Mouse (Mus musculus) lung, embryonic 15.5 days (tissue): ENCODE data around the gene Suz12. TPM values are rescaled to one million over a fixed set of nuclear protein-coding genes. Genes with fewer than 3 reads are reported as not detected.
A peak's percentile ranks its signal among the peaks of the same experiment; 100 is the strongest.
"Not testable (repeated sequence)": the region's sequence is repeated elsewhere in the genome, so short reads cannot be mapped to it uniquely, and the experiment has no call there.

Experiments
- ATAC-seq: fragments of 200-750 bp; cut with Nextera tagmentation; 2 replicates; pipeline ENCODE4 v1.8.0; 2017; ENCODE audit warnings: moderate number of reproducible peaks, borderline replicate concordance; ENCODE audit not compliant: low FRiP score, low TSS enrichment; ENCODE audit errors: extremely low read depth
- H3K27ac ChIP-seq: fragments of 300-500 bp; sonication (generic); 2 replicates; pipeline ENCODE4 v1.5.1; 2015; ENCODE audit warnings: moderate library complexity, mild to moderate bottlenecking, inconsistent platforms
- H3K27me3 ChIP-seq: fragments of 300-500 bp; sonication (generic); 2 replicates; pipeline ENCODE4 v1.6.1; 2015; ENCODE audit warnings: inconsistent platforms
- H3K36me3 ChIP-seq: fragments of 300-500 bp; sonication (generic); 2 replicates; pipeline ENCODE4 v1.6.1; 2015; ENCODE audit warnings: inconsistent platforms
- H3K4me1 ChIP-seq: fragments of 300-500 bp; sonication (generic); 2 replicates; pipeline ENCODE4 v1.6.1; 2015; ENCODE audit warnings: inconsistent platforms
- H3K4me2 ChIP-seq: fragments of 300-500 bp; sonication (generic); 2 replicates; pipeline ENCODE4 v1.6.1; 2015; ENCODE audit warnings: inconsistent platforms, mild to moderate bottlenecking, moderate library complexity
- H3K4me3 ChIP-seq: fragments of 300-500 bp; sonication (generic); 2 replicates; pipeline ENCODE4 v1.5.1; 2015; ENCODE audit warnings: mild to moderate bottlenecking, inconsistent platforms
- H3K9ac ChIP-seq: fragments of 300-500 bp; sonication (generic); 2 replicates; pipeline ENCODE4 v1.6.1; 2015; ENCODE audit warnings: inconsistent platforms
- H3K9me3 ChIP-seq: fragments of 300-500 bp; sonication (generic); 2 replicates; pipeline ENCODE4 v1.6.1; 2016; ENCODE audit warnings: inconsistent platforms
- WGBS: fragments of 180-500 bp; shearing (Covaris S2); methylation state at CpG from one replicate; pipeline ENCODE4 v1.1.7; 2015; 5-methylcytosine and 5-hydroxymethylcytosine counted together
- polyA plus RNA-seq: library from polyadenylated mRNA; unstranded; fragments of >200 nt; fragmentation: Nextera tagmentation; extraction: Ambion mirVana; gene quantifications from 2 replicates; pipeline ENCODE4 v1.2.1, GENCODE M21; 2015

Gene Suz12
- polyA plus RNA-seq, 1 experiment from 2014 or later: 20.5 TPM

GRCm38 (mm10) chr11:79973626-79974476 lies 19.1 kb upstream of the Suz12 start:
- ATAC-seq: peak; percentile 39
- Histone ChIP-seq H3K27ac (no peak overlapping the region), H3K36me3 (no peaks in the 10 kb centered on the region), H3K4me3 (peak overlapping the region; percentile 45), H3K9me3 (no peaks in the 10 kb centered on the region), H3K4me2 (peak overlapping the region; percentile 90), H3K4me1 (peaks cover 13% of the 10 kb centered on the region), H3K27me3 (peaks cover 33% of the 10 kb centered on the region), H3K9ac (peak overlapping the region; percentile 48)
- WGBS: under 1% methylated on average over 41 of the region's 41 CpGs

GRCm38 (mm10) chr11:79975377-79975776 lies 17.5 kb upstream of the Suz12 start:
- 78% methylated on average over 2 of the region's 2 CpGs for WGBS
- no peak for ATAC-seq

GRCm38 (mm10) chr11:79976222-79976621 lies 16.7 kb upstream of the Suz12 start:
- ATAC-seq: no peak
- 97% methylated on average over 1 of the region's 1 CpGs for WGBS
- Histone ChIP-seq H3K4me2 (no peak overlapping the region), H3K9ac (no peak overlapping the region), H3K27ac (no peak overlapping the region), H3K27me3 (peaks cover 33% of the 10 kb centered on the region), H3K9me3 (no peaks in the 10 kb centered on the region), H3K36me3 (no peaks in the 10 kb centered on the region), H3K4me1 (peaks cover 13% of the 10 kb centered on the region), H3K4me3 (no peak overlapping the region)

More at GRCm38 (mm10) chr11:79975377-79975776, 17.5 kb upstream of the Suz12 start:
- Histone ChIP-seq H3K4me1 (peaks cover 13% of the 10 kb centered on the region), H3K36me3 (no peaks in the 10 kb centered on the region), H3K27me3 (peaks cover 33% of the 10 kb centered on the region), H3K9me3 (no peaks in the 10 kb centered on the region), H3K27ac (no peak overlapping the region), H3K9ac (no peak overlapping the region), H3K4me2 (no peak overlapping the region), H3K4me3 (no peak overlapping the region)

- H3K9ac ChIP-seq, H3K27ac ChIP-seq, H3K4me3 ChIP-seq, H3K36me3 ChIP-seq, H3K4me2 ChIP-seq, H3K9me3 ChIP-seq, ATAC-seq: not testable (repeated sequence)
- H3K4me1 ChIP-seq: peaks cover 13% of the 10 kb centered on the region
- H3K27me3 ChIP-seq: peaks cover 33% of the 10 kb centered on the region
- 85% methylated on average over 6 of the region's 6 CpGs for WGBS
These were observed 16.3 kb upstream of the Suz12 start for GRCm38 (mm10) chr11:79976645-79977044.

GRCm38 (mm10) chr11:79977061-79977460 lies 15.8 kb upstream of the Suz12 start:
- not testable (repeated sequence) for ATAC-seq, H3K4me2 ChIP-seq
- 92% methylated on average over 14 of the region's 14 CpGs for WGBS

GRCm38 (mm10) chr11:79977747-79978146 lies 15.2 kb upstream of the Suz12 start:
- peaks cover 13% of the 10 kb centered on the region for H3K4me1 ChIP-seq
- not testable (repeated sequence) for H3K4me3 ChIP-seq, H3K9me3 ChIP-seq, H3K27ac ChIP-seq, H3K9ac ChIP-seq, ATAC-seq, H3K4me2 ChIP-seq, H3K36me3 ChIP-seq
- WGBS: 84% methylated on average over 4 of the region's 4 CpGs
- peaks cover 27% of the 10 kb centered on the region for H3K27me3 ChIP-seq

More at GRCm38 (mm10) chr11:79977061-79977460, 15.8 kb upstream of the Suz12 start:
- Histone ChIP-seq H3K27me3 (peaks cover 33% of the 10 kb centered on the region), H3K4me1 (peaks cover 13% of the 10 kb centered on the region)
- H3K9me3 ChIP-seq, H3K9ac ChIP-seq, H3K4me3 ChIP-seq, H3K36me3 ChIP-seq, H3K27ac ChIP-seq: not testable (repeated sequence)

GRCm38 (mm10) chr11:79986886-79987285 lies 6.0 kb upstream of the Suz12 start:
- H3K9me3 ChIP-seq: no peaks in the 10 kb centered on the region
- H3K4me1 ChIP-seq: no peaks in the 10 kb centered on the region
- H3K36me3 ChIP-seq: no peaks in the 10 kb centered on the region
- H3K9ac ChIP-seq: no peak overlapping the region
- H3K4me3 ChIP-seq: no peak overlapping the region
- ATAC-seq: no peak
- no peak overlapping the region for H3K4me2 ChIP-seq
- WGBS: 70% methylated on average over 4 of the region's 4 CpGs
- no peak overlapping the region for H3K27ac ChIP-seq
- no peaks in the 10 kb centered on the region for H3K27me3 ChIP-seq

- no peaks in the 10 kb centered on the region for H3K4me1 ChIP-seq
- H3K36me3 ChIP-seq: no peaks in the 10 kb centered on the region
- no peak for ATAC-seq
- no peak overlapping the region for H3K4me2 ChIP-seq
- H3K4me3 ChIP-seq: no peak overlapping the region
- 83% methylated on average over 3 of the region's 3 CpGs for WGBS
- H3K9me3 ChIP-seq: no peaks in the 10 kb centered on the region
- H3K9ac ChIP-seq: no peak overlapping the region
- H3K27me3 ChIP-seq: no peaks in the 10 kb centered on the region
- no peak overlapping the region for H3K27ac ChIP-seq
These were observed 5.0 kb upstream of the Suz12 start for GRCm38 (mm10) chr11:79987896-79988295.

GRCm38 (mm10) chr11:79990120-79990519 lies 2.8 kb upstream of the Suz12 start:
- H3K4me3 ChIP-seq: no peak overlapping the region
- no peak overlapping the region for H3K27ac ChIP-seq
- no peak overlapping the region for H3K9ac ChIP-seq
- H3K4me1 ChIP-seq: peaks cover under 1% of the 10 kb centered on the region
- no peaks in the 10 kb centered on the region for H3K27me3 ChIP-seq
- no peak for ATAC-seq
- H3K4me2 ChIP-seq: no peak overlapping the region
- no peaks in the 10 kb centered on the region for H3K36me3 ChIP-seq
- 80% methylated on average over 2 of the region's 2 CpGs for WGBS
- no peaks in the 10 kb centered on the region for H3K9me3 ChIP-seq

GRCm38 (mm10) chr11:79991600-79991999 lies 1.3 kb upstream of the Suz12 start:
- H3K36me3 ChIP-seq: peaks cover 7% of the 10 kb centered on the region; the same call in 1 of the 2 replicates
- peaks cover 3% of the 10 kb centered on the region for H3K4me1 ChIP-seq
- H3K4me3 ChIP-seq: no peak overlapping the region
- H3K4me2 ChIP-seq: no peak overlapping the region
- WGBS: 91% methylated on average over 5 of the region's 5 CpGs
- H3K9me3 ChIP-seq: no peaks in the 10 kb centered on the region
- no peak overlapping the region for H3K27ac ChIP-seq
- H3K27me3 ChIP-seq: no peaks in the 10 kb centered on the region
- no peak overlapping the region for H3K9ac ChIP-seq
- no peak for ATAC-seq

- WGBS: 22% methylated on average over 20 of the region's 21 CpGs
- peaks cover 10% of the 10 kb centered on the region for H3K36me3 ChIP-seq
- H3K9ac ChIP-seq: peak overlapping the region; percentile 75
- peak overlapping the region; percentile 99 for H3K4me3 ChIP-seq
- peak overlapping the region; percentile 95 for H3K27ac ChIP-seq
- no peaks in the 10 kb centered on the region for H3K9me3 ChIP-seq
- ATAC-seq: no peak
- H3K27me3 ChIP-seq: no peaks in the 10 kb centered on the region
- H3K4me1 ChIP-seq: peaks cover 3% of the 10 kb centered on the region
- H3K4me2 ChIP-seq: peak overlapping the region; percentile 84
These were observed 793 bp upstream of the Suz12 start for GRCm38 (mm10) chr11:79992035-79992591.
